Mouse (Mus musculus): ENCODE data around the gene Plekhh3.

The Plekhh3 gene

DNA sequence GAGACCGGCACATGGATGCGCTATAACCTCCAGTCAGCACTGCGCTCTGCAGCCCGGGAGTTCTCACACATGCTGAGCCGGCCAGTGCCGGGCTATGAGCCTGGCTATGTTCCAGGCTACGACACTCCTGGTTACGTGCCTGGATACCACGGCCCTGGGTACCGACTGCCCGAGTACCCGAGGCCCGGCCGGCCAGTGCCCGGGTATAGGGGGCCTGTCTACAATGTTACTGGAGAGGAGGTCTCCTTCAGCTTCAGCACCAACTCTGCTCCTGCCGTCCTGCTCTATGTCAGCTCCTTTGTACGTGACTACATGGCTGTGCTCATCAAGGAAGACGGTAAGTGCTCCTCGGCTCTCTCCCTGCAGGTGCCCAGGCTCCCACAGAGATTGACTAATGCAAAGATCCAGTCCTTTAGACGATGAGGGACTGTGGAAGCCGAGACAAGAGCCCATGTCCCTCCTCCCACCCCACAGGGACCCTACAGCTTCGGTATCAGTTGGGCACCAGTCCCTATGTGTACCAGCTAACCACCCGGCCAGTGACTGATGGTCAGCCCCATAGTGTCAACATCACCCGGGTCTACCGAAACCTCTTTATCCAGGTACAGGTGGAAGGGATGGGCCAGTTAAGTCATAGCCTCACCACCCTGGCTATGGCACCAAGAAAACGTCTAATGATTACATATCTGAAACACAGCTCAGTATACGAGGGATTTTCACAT is 15.5 kb upstream of the Plekhh3 start:
- DNase-seq, result peak; percentile 90

DNA sequence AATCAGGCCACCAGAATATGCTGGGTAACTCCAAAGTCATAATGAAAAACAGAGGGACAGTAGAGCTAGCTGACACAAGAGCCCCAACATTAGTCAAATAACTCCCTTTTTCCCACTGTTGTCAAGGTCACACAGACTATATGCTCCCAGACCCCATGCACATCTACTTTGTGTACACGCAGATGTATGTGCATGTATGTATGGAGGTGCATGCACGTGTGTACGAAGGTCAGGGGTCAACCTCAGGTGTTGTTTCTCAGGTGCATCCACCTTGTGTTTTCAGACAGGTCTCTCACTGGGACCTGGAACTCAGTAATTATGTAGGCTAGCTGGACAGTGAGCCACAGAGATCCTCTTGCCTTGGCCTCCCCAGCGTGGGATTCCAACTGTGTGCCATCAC is 14.3 kb upstream of the Plekhh3 start:
- DNase-seq, result peak; percentile 88

GRCm38 (mm10) chr11:101184984-101185383 is 13.8 kb upstream of the Plekhh3 start:
- DNase-seq, result peak; percentile 89

DNA sequence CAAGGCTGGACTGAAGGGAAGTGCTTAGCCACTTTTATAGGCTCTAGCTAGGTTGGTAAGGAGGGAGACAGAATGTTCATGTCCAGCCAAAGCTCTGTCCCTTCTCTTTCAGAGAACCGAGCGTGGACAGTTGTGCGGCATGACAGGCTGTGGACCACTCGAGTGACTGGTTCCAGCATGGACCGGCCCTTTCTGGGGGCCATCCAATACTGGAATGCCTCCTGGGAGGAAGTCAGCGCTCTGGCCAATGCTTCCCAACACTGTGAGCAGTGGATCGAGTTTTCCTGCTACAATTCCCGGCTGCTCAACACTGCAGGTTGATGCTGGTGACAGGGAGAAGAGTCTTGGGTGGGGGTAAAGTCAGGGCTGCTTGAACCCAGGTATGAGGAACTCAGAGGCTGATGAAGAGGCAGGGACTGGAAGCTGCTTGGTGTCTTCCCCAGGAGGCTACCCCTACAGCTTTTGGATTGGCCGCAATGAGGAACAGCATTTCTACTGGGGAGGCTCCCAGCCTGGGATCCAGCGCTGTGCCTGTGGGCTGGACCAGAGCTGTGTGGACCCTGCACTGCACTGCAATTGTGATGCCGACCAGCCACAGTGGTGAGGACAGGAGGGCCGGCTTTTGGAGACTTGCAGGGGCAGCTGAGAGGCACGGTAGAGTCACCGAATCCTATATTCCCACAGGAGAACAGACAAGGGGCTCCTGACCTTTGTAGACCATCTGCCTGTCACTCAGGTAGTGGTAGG is 11.8 kb upstream of the Plekhh3 start:
- peak; percentile 92 for DNase-seq

- peak; percentile 86 for DNase-seq
These were observed 10.8 kb upstream of the Plekhh3 start for GRCm38 (mm10) chr11:101181961-101182360.

DNA sequence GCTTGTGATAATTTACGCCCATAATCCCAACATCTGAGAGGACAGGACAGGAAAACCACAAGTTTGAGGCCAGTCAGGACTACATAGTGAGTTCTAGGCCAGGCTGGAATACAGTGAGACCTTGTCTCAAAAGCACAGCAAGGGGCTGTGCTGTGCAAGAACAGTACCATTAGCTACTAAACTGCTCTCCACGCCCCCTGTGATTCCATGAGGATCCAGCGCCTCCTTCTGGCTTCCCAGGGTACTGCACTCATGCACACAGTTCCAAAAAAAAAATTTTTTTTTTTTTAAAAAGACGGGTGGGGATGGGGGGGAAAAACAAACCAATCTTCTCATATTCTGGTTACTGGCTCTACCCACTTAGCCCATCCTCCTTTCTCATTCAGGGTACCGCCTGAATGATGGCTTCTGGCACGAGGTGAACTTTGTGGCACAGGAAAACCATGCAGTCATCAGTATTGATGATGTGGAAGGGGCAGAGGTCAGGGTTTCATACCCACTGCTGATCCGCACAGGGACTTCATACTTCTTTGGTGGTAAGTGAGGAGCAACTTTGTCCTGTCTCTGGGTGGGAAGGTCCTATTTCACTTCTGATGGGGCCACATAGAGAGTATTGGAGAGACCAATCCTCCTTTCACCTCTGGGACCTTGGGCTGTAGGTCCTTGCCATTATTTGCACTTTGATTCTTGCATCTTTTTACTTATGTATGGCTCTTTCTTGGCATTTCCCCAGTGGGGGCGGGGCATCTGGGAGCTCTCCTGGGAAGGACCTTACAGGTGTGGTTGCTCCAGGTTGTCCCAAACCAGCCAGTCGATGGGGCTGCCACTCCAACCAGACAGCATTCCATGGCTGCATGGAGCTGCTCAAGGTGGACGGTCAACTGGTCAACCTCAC is 9.9 kb upstream of the Plekhh3 start:
- DNase-seq, result peak; percentile 93

GRCm38 (mm10) chr11:101180261-101180660 is 9.1 kb upstream of the Plekhh3 start:
- DNase-seq, result no peak

GRCm38 (mm10) chr11:101179306-101179705 is 8.2 kb upstream of the Plekhh3 start:
- peak; percentile 89 for DNase-seq

- DNase-seq, result peak; percentile 91
These were observed 7.2 kb upstream of the Plekhh3 start for GRCm38 (mm10) chr11:101178061-101179058.

GRCm38 (mm10) chr11:101176933-101177773 is 6.0 kb upstream of the Plekhh3 start:
- DNase-seq, result peak; percentile 94

DNA sequence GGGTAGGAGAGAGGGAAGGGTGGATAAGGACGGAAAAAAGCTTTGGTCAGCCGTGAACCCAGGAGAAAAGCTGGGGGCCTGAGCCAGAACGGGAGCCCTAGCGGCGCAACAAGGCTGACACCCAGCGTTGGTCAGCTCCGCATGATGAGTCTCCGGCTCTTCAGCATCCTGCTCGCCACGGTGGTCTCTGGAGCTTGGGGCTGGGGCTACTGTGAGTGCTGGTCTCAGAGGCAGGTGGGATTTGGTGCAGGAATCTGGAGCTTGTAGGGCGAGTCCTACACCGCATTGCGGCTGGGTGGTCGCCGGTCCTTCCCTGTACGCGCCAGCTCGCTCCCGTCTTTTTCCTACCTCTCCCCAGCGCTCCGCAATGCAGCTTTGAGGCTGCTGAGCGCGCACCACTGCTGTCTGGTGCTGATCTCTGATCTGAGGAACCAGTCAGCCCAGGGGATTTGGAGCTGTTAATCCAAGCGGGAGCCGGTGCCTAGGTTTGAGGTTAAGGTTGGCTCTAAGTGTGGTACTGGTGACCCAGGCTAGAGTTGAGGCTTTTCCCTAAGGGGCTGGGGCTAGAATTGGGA is 5.1 kb upstream of the Plekhh3 start:
- DNase-seq, result peak; percentile 94

DNA sequence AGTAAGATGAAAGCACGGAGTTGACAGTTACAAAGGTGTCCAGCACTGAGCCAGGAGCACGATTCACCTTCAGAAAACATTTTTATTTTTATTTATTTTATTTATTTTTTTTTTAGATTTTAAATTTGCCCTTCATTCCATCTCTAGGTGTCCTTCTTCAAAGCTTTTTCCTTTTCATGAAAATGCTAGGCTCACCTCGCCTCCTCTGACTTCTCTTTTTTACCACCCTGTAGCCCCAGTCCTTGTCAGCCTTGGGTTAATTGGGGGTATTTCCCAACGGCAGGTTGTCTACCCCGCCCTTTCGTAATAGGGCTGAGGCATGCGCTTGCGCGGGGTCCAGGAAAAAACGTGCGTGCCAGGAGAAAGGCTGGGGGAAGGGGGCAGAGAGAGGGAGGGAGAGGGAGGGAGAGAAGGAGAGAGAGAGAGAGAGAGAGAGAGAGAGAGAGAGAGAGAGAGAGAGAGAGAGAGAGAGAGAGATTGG is 4.5 kb upstream of the Plekhh3 start:
- peak; percentile 91 for DNase-seq

GRCm38 (mm10) chr11:101174851-101175628 is 3.9 kb upstream of the Plekhh3 start, which contains the start of gene Ccr10:
TSS of gene Ccr10 (minus strand) at chr11:101175443.
- DNase-seq, result peak; percentile 93

DNA sequence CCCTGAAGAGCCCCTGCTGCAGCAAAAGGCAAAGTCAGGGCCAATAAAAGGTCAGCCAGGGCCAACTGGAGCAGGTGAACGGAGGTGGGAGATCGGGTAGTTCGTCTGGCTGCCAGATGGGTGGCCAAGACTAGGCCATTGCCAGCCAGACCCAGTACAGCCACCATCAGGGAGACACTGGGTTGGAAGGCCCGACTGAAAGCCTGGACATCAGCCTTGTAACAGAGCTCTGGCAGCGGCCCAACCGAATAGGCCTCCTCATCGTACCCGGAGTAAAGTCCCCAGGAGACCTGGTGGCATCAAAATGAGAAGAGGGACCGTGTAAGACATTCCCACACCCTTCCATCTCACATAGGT is 3.2 kb upstream of the Plekhh3 start:
- DNase-seq, result peak; percentile 97

GRCm38 (mm10) chr11:101173631-101174388 is 2.7 kb upstream of the Plekhh3 start:
- peak; percentile 99 for DNase-seq

GRCm38 (mm10) chr11:101173112-101173511 is 2.0 kb upstream of the Plekhh3 start:
- DNase-seq, result peak; percentile 98

GRCm38 (mm10) chr11:101172434-101172815 is 1.3 kb upstream of the Plekhh3 start:
- DNase-seq, result no peak

- DNase-seq, result peak; percentile 98
These were observed 726 bp upstream of the Plekhh3 start for GRCm38 (mm10) chr11:101171721-101172433.
